ENCODE assay signal across 7 mouse cellular contexts in the genomic region with DNA sequence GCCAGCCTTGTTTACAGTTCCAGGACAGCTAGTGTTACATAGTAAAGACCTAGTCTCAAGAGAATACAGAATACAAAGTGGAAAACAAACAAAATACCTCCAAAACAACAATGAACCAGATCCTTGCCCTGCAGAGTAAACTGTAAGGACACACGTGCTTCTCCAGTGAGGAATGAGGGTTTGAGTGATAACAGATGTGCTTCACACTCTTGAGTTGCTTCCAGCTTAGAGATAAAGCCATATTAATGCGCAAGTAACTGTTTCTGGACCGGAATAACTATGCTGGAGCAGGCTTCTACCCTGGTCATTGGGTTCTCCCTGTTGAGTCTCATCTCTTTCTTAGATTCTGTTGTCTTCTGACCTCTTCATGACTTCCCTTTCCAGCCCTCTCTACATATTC. TPM values are rescaled to one million over a fixed set of nuclear protein-coding genes. Genes with fewer than 3 reads are reported as not detected.
DNase-seq lines count a peak whose midpoint lies in the region; ATAC-seq and TF ChIP-seq lines count a peak whose summit lies in the region.

No protein-coding gene starts in this region.

- H3K4me1 ChIP-seq in ES-E14 (ENCODE audit: control insufficient read depth in 2 of 2, insufficient read depth in 2 of 2, low read length in 2 of 2, poor library complexity in 1 of 2): peaks cover 19 to 20% of the 10 kb centered on the region in 2 experiments
- peaks cover 27% of the 10 kb centered on the region for H3K4me1 ChIP-seq in brown adipose tissue, adult 24 weeks (ENCODE audit: control insufficient read depth, insufficient read depth, insufficient read length, low read length)
- H3K4me1 ChIP-seq in limb, embryonic 14.5 days (ENCODE audit: control insufficient read depth, insufficient read depth, low read length): peaks cover 35% of the 10 kb centered on the region

- ATAC-seq in limb, embryonic 14.5 days (ENCODE audit: low FRiP score, low read depth): no peak

- H3K4me2 ChIP-seq in limb, embryonic 14.5 days (replicated peaks; ENCODE audit: low read depth, low read length, severe bottlenecking): no peak overlapping the region

- H3K9ac ChIP-seq in ES-E14 (ENCODE audit: insufficient read depth, low read depth, low read length, poor library complexity, severe bottlenecking): peak overlapping the region; percentile 48; the same call in 1 of the 2 replicates
- no peak overlapping the region for H3K9ac ChIP-seq in limb, embryonic 14.5 days (ENCODE audit: low read depth, low read length, severe bottlenecking)

- no peaks in the 10 kb centered on the region for H3K27me3 ChIP-seq in limb, embryonic 14.5 days (ENCODE audit: control insufficient read depth, insufficient read depth, low read length)

- 45% methylated on average over 3 of the region's 3 CpGs for WGBS in limb, embryonic 14.5 days

- H3K9me3 ChIP-seq in ES-E14 (ENCODE audit: control insufficient read depth, insufficient read depth, low read depth, low read length): no peaks in the 10 kb centered on the region
- H3K9me3 ChIP-seq in limb, embryonic 14.5 days (ENCODE audit: control insufficient read depth, low read length): no peaks in the 10 kb centered on the region

- peaks cover 3% of the 10 kb centered on the region; the same call in 1 of the 2 replicates for H3K36me3 ChIP-seq in ES-E14 (ENCODE audit: control insufficient read depth, insufficient read depth, low read length, poor library complexity, severe bottlenecking)
- H3K36me3 ChIP-seq in limb, embryonic 14.5 days (ENCODE audit: control insufficient read depth, insufficient read depth, low read length): no peaks in the 10 kb centered on the region

- no peak for TF ChIP-seq CTCF in left cerebral cortex, adult 2 months (IDR thresholded peaks at IDR 0.05)

- H3K4me3 ChIP-seq in left cerebral cortex, adult 2 months: no peak overlapping the region
- peak overlapping the region; percentile 13 to 22; a peak in 1 of 4 replicates for H3K4me3 ChIP-seq in ES-E14 (ENCODE audit: insufficient read depth in 1 of 2, low read depth in 1 of 2, low read length in 2 of 2, poor library complexity in 1 of 2, severe bottlenecking in 1 of 2)
- H3K4me3 ChIP-seq in brown adipose tissue, adult 24 weeks (ENCODE audit: insufficient read depth, low read depth, low read length): no peak overlapping the region
- H3K4me3 ChIP-seq in limb, embryonic 14.5 days (replicated peaks; ENCODE audit: low read length): no peak overlapping the region

- intact Hi-C loops in left cerebral cortex, adult 2 months (cut with DNase I): no loop called here

- no peak for TF ChIP-seq POLR2A in limb, embryonic 14.5 days (IDR thresholded peaks at IDR 0.05; ENCODE audit: borderline replicate concordance, extremely low read depth, insufficient read depth, insufficient read length)

- no peak for DNase-seq in left cerebral cortex, adult 2 months (ENCODE audit: extremely low spot score in 1 of 2, low spot score in 2 of 2)
- DNase-seq in left cerebral cortex, adult 8-10 months (ENCODE audit: low spot score in 2 of 2): no peak
- no peak for DNase-seq in ES-E14 (ENCODE audit: low read depth, low spot score)
- DNase-seq in limb, embryonic 14.5 days (ENCODE audit: low spot score): peak; percentile 52
- no peak for DNase-seq in cerebellum, adult 8-10 months
- DNase-seq in lung, postnatal 14 days: no peak

- H3K27ac ChIP-seq in left cerebral cortex, adult 2 months: 0 out of 2 replicates have a peak overlapping the region, but pooled peaks have one; percentile 13
- peak overlapping the region; percentile 87; the same call in 1 of the 2 replicates for H3K27ac ChIP-seq in ES-E14 (ENCODE audit: insufficient read depth, low read depth, low read length, poor library complexity, severe bottlenecking)
- peak overlapping the region; percentile 42; the same call in 1 of the 2 replicates for H3K27ac ChIP-seq in brown adipose tissue, adult 24 weeks (replicated peaks; ENCODE audit: low read depth, low read length)
- H3K27ac ChIP-seq in limb, embryonic 14.5 days (replicated peaks; ENCODE audit: low read depth, low read length): peak overlapping the region; percentile 14; the same call in 1 of the 2 replicates

- in situ Hi-C loops in ES-E14 (cut with MboI; ENCODE audit: low sequenced_read_pairs in 2 of 2, unreplicated experiment in 2 of 2): loop anchor here in 1 of 2 experiments (25.0 kb wide), 1 partner anchor 99 kb away; no protein-coding TSS in a partner anchor

TF ChIP-seq in ES-E14, 5 proteins besides CTCF, POLR2A, EP300 and RAD21:
- TF ChIP-seq CHD2 (IDR thresholded peaks at IDR 0.05; ENCODE audit: low read depth, low read length) (no peak), ZNF384 (IDR thresholded peaks at IDR 0.05; ENCODE audit: low read depth, low read length) (no peak), MAFK (IDR thresholded peaks at IDR 0.05; ENCODE audit: insufficient read depth, low read depth, low read length) (no peak), ZC3H11A (IDR thresholded peaks at IDR 0.05; ENCODE audit: borderline replicate concordance, low read depth, low read length) (no peak), HCFC1 (IDR thresholded peaks at IDR 0.05; ENCODE audit: borderline replicate concordance, insufficient read depth, low read length) (no peak)

RNA-seq across cellular contexts. Expression of a gene that starts 19.0 kb away (rescaled TPM):
- total RNA-seq in left cerebral cortex, adult 2 months (2021): 10 to 100 TPM; 32.5 to 37.9 TPM
- total RNA-seq in left cerebral cortex, adult 8-10 months (2022): 10 to 100 TPM; 33.3 to 35.9 (median 34.5) TPM
- 73.6 and 83.4 TPM in 2 replicates for total RNA-seq in ES-E14 (2012; rRNA removed)
- polyA plus RNA-seq in brown adipose tissue, adult 24 weeks (2012; ENCODE audit: insufficient read depth, insufficient read length, missing spikeins): 7.8 and 10.1 TPM in 2 replicates
- 25.5 and 34.7 TPM in 2 replicates for polyA plus RNA-seq in limb, embryonic 14.5 days (2012; rRNA removed)
- 17.8 and 20.0 TPM in 2 replicates for polyA plus RNA-seq in limb, embryonic 14.5 days (2014; fragmentation: Nextera tagmentation; extraction: Ambion mirVana)

Comparison
In these comparisons a context has a peak if more than half of its experiments do, and no peak if none do; other contexts are left out.
1. H3K27ac ChIP-seq: peak in every context shown above with its lines; median percentile 87 in ES-E14; 42 in brown adipose tissue, adult 24 weeks; 14 in limb, embryonic 14.5 days; 13 in left cerebral cortex, adult 2 months.
2. H3K4me3 ChIP-seq: peak in ES-E14 (2 of 2); none in left cerebral cortex, adult 2 months (single experiment), brown adipose tissue, adult 24 weeks (single experiment) and limb, embryonic 14.5 days (single experiment).